In genomic region chr16:8459098-8459497, GRCm38 (mm10) we compare ENCODE assay signal across 9 mouse cellular contexts. TPM values are rescaled to one million over a fixed set of nuclear protein-coding genes. Genes with fewer than 3 reads are reported as not detected.
DNase-seq lines count a peak whose midpoint lies in the region; ATAC-seq and TF ChIP-seq lines count a peak whose summit lies in the region.
"Had no signal": no experiment of that assay in that cellular context is flagged by ENCODE, and none has a peak within 500 bp of the region (broad histone marks: within the 10 kb centered on the region; RNA-seq: fewer than 3 reads in every experiment).

No protein-coding gene starts in this region.

- peak; percentile 95 for TF ChIP-seq CTCF in G1E (IDR thresholded peaks at IDR 0.05; ENCODE audit: low read depth, low read length)
- TF ChIP-seq CTCF in cerebellum, adult 2 months (IDR thresholded peaks at IDR 0.05; ENCODE audit: borderline replicate concordance, insufficient read depth, low read depth, low read length) = peak; percentile 92
- TF ChIP-seq CTCF in midbrain, postnatal 0 days (IDR thresholded peaks at IDR 0.05) = peak; percentile 83
- peak; percentile 35; the same call in 1 of the 2 replicates for TF ChIP-seq CTCF in thymus, adult 2 months (IDR thresholded peaks at IDR 0.05; ENCODE audit: borderline replicate concordance, control insufficient read depth, extremely low read depth, insufficient read depth, low read length, poor library complexity)

- no peak overlapping the region for H3K4me2 ChIP-seq in intestine, embryonic 14.5 days (ENCODE audit: low read length)
- no peak overlapping the region for H3K4me2 ChIP-seq in intestine, embryonic 16.5 days (ENCODE audit: low read depth, low read length)
- H3K4me2 ChIP-seq in midbrain, postnatal 0 days (ENCODE audit: low read depth, low read length, poor library complexity, severe bottlenecking) = no peak overlapping the region

- no peaks in the 10 kb centered on the region for H3K9me3 ChIP-seq in intestine, embryonic 14.5 days (ENCODE audit: control insufficient read depth, low read length)
- H3K9me3 ChIP-seq in intestine, embryonic 16.5 days (ENCODE audit: control insufficient read depth, low read length) = no peaks in the 10 kb centered on the region
- H3K9me3 ChIP-seq in G1E (replicated peaks) = no peaks in the 10 kb centered on the region
- no peaks in the 10 kb centered on the region for H3K9me3 ChIP-seq in midbrain, postnatal 0 days (ENCODE audit: low read length)

- H3K27me3 ChIP-seq in intestine, embryonic 14.5 days (replicated peaks; ENCODE audit: control insufficient read depth, insufficient read depth, low read length) = 0 out of 2 replicates have a peak, but pooled peaks cover 4% of the 10 kb centered on the region
- no peaks in the 10 kb centered on the region for H3K27me3 ChIP-seq in intestine, embryonic 16.5 days (replicated peaks; ENCODE audit: control insufficient read depth, insufficient read depth, low read length)
- H3K27me3 ChIP-seq in G1E (ENCODE audit: insufficient read depth, low read length) = peaks cover 12% of the 10 kb centered on the region
- H3K27me3 ChIP-seq in cerebellum, adult 2 months (ENCODE audit: control insufficient read depth, insufficient read depth, low read length) = no peaks in the 10 kb centered on the region
- H3K27me3 ChIP-seq in midbrain, postnatal 0 days (ENCODE audit: insufficient read depth, low read length) = no peaks in the 10 kb centered on the region
- H3K27me3 ChIP-seq in thymus, adult 2 months (ENCODE audit: control insufficient read depth, insufficient read depth, low read length) = no peaks in the 10 kb centered on the region

- no peak overlapping the region for H3K4me3 ChIP-seq in intestine, embryonic 14.5 days (ENCODE audit: low read depth, low read length)
- no peak overlapping the region for H3K4me3 ChIP-seq in intestine, embryonic 16.5 days (ENCODE audit: low read length)
- no peak overlapping the region for H3K4me3 ChIP-seq in G1E (ENCODE audit: low read depth, low read length)
- H3K4me3 ChIP-seq in cerebellum, adult 2 months (replicated peaks; ENCODE audit: insufficient read depth, low read depth, low read length) = no peak overlapping the region
- no peak overlapping the region for H3K4me3 ChIP-seq in midbrain, postnatal 0 days (ENCODE audit: low read depth, low read length)
- no peak overlapping the region for H3K4me3 ChIP-seq in thymus, adult 2 months (ENCODE audit: control insufficient read depth, insufficient read depth, low read length)
- H3K4me3 ChIP-seq: erythroblast, embryonic 14.5 days had no signal

- WGBS in intestine, embryonic 14.5 days = 36% methylated on average over 6 of the region's 6 CpGs
- 24% methylated on average over 6 of the region's 6 CpGs for WGBS in intestine, embryonic 16.5 days
- 11% methylated on average over 6 of the region's 6 CpGs for WGBS in cerebellum, adult 2 months
- WGBS in midbrain, postnatal 0 days = 30% methylated on average over 6 of the region's 6 CpGs
- WGBS in thymus, adult 2 months = 26% methylated on average over 6 of the region's 6 CpGs

- H3K9ac ChIP-seq in intestine, embryonic 14.5 days (ENCODE audit: low read length) = no peak overlapping the region
- H3K9ac ChIP-seq in intestine, embryonic 16.5 days (ENCODE audit: low read depth, low read length) = no peak overlapping the region
- H3K9ac ChIP-seq in midbrain, postnatal 0 days (replicated peaks; ENCODE audit: low read length, poor library complexity, severe bottlenecking) = no peak overlapping the region

- no peak for TF ChIP-seq POLR2A in cerebellum, adult 2 months (IDR thresholded peaks at IDR 0.05; ENCODE audit: borderline replicate concordance, insufficient read depth, low read length)
- TF ChIP-seq POLR2A in thymus, adult 2 months (IDR thresholded peaks at IDR 0.05; ENCODE audit: control insufficient read depth, extremely low read depth, insufficient read depth, low read length, poor library complexity) = no peak

- intact Hi-C loops in gastrocnemius, postnatal 14 days (cut with DNase I; ENCODE audit: low total_unique reads) = no loop called here

- no peak overlapping the region for H3K27ac ChIP-seq in intestine, embryonic 14.5 days (ENCODE audit: low read depth)
- no peak overlapping the region for H3K27ac ChIP-seq in intestine, embryonic 16.5 days (ENCODE audit: low read length)
- no peak overlapping the region for H3K27ac ChIP-seq in cerebellum, adult 2 months (ENCODE audit: insufficient read depth, low read length)
- no peak overlapping the region for H3K27ac ChIP-seq in midbrain, postnatal 0 days (ENCODE audit: low read depth, low read length)
- H3K27ac ChIP-seq in thymus, adult 2 months (ENCODE audit: control insufficient read depth, insufficient read depth, low read length) = no peak overlapping the region

- peak; percentile 90 for DNase-seq in intestine, embryonic 14.5 days (ENCODE audit: low spot score)
- DNase-seq in G1E (ENCODE audit: low spot score) = peak; percentile 52
- DNase-seq in cerebellum, adult 2 months = peak; percentile 45 to 63
- peak; percentile 39 for DNase-seq in gastrocnemius, postnatal 14 days
- peak; percentile 43 to 73 for DNase-seq in layer of hippocampus, postnatal 25 days (ENCODE audit: extremely low spot score in 1 of 2, low spot score in 1 of 2)
- peak; percentile 65 for DNase-seq in midbrain, postnatal 0 days (ENCODE audit: low spot score)
- DNase-seq in thymus, adult 2 months = peak; percentile 72

- H3K4me1 ChIP-seq in intestine, embryonic 14.5 days (replicated peaks; ENCODE audit: control insufficient read depth, insufficient read depth, low read length) = no peaks in the 10 kb centered on the region
- no peaks in the 10 kb centered on the region for H3K4me1 ChIP-seq in intestine, embryonic 16.5 days (ENCODE audit: control insufficient read depth, insufficient read depth, low read length)
- peaks cover 5% of the 10 kb centered on the region; the same call in 1 of the 2 replicates for H3K4me1 ChIP-seq in G1E (ENCODE audit: insufficient read depth, low read depth, low read length)
- H3K4me1 ChIP-seq in cerebellum, adult 2 months (ENCODE audit: control insufficient read depth, insufficient read depth, low read length) = no peaks in the 10 kb centered on the region; the same call in 1 of the 2 replicates
- H3K4me1 ChIP-seq in midbrain, postnatal 0 days (ENCODE audit: insufficient read depth, low read length) = 0 out of 2 replicates have a peak, but pooled peaks cover 3% of the 10 kb centered on the region
- peaks cover 6% of the 10 kb centered on the region for H3K4me1 ChIP-seq in thymus, adult 2 months (replicated peaks; ENCODE audit: control insufficient read depth, insufficient read depth, low read length)

- ATAC-seq in intestine, embryonic 14.5 days (replicated peaks; ENCODE audit: low FRiP score, low TSS enrichment, low read depth) = no peak
- ATAC-seq in intestine, embryonic 16.5 days = no peak
- ATAC-seq in G1E (ENCODE audit: extremely low read depth, insufficient number of reproducible peaks, low FRiP score, poor library complexity, severe bottlenecking) = peak; percentile 68
- ATAC-seq in midbrain, postnatal 0 days (ENCODE audit: low FRiP score) = no peak

- no peaks in the 10 kb centered on the region for H3K36me3 ChIP-seq in intestine, embryonic 14.5 days (ENCODE audit: control insufficient read depth, insufficient read depth, low read length)
- no peaks in the 10 kb centered on the region for H3K36me3 ChIP-seq in intestine, embryonic 16.5 days (ENCODE audit: control insufficient read depth, insufficient read depth, low read length)
- H3K36me3 ChIP-seq in G1E (replicated peaks) = no peaks in the 10 kb centered on the region
- H3K36me3 ChIP-seq in midbrain, postnatal 0 days (ENCODE audit: insufficient read depth, low read length) = no peaks in the 10 kb centered on the region
- no peaks in the 10 kb centered on the region for H3K36me3 ChIP-seq in thymus, adult 2 months (ENCODE audit: control insufficient read depth, insufficient read depth, low read length)

RNA-seq across cellular contexts. Expression of gene Mettl22, which starts 11.5 kb away (rescaled TPM):
- 21.0 and 24.5 TPM in 2 replicates for polyA plus RNA-seq in intestine, embryonic 14.5 days (2014; fragmentation: Nextera tagmentation; extraction: Ambion mirVana)
- polyA plus RNA-seq in intestine, embryonic 16.5 days (2015; fragmentation: Nextera tagmentation; extraction: Ambion mirVana) = 13.8 and 15.0 TPM in 2 replicates
- total RNA-seq in G1E (2014; fragmentation: Nextera tagmentation) (44.5 and 50.3 TPM in 2 replicates), G1E (2017) (10.8 and 17.2 TPM in 2 replicates)
- polyA plus RNA-seq in G1E (2012) = 31.8 and 35.2 TPM in 2 replicates
- polyA plus RNA-seq in cerebellum, adult 2 months (2012; rRNA removed) = 73.8 and 76.6 TPM in 2 replicates
- 10 to 100 TPM; 61.1 to 67.3 TPM for total RNA-seq in gastrocnemius, postnatal 14 days (2021)
- 10 to 100 TPM; 22.1 to 26.5 TPM for total RNA-seq in layer of hippocampus, postnatal 25 days (2021)
- total RNA-seq in midbrain, postnatal 0 days (2014; rRNA removed) = 37.4 and 61.9 TPM in 2 replicates
- 80.0 and 88.7 TPM in 2 replicates for polyA plus RNA-seq in midbrain, postnatal 0 days (2015; fragmentation: Nextera tagmentation; extraction: Ambion mirVana)
- 27.9 and 28.3 TPM in 2 replicates for polyA plus RNA-seq in thymus, adult 2 months (2012; rRNA removed)

RNA-seq across cellular contexts. Expression of gene Tmem114, which starts 34.2 kb away (rescaled TPM):
- polyA plus RNA-seq in intestine, embryonic 14.5 days (2014; fragmentation: Nextera tagmentation; extraction: Ambion mirVana) = 0.12 TPM in 1 of 2 replicates, not detected in the other
- polyA plus RNA-seq in intestine, embryonic 16.5 days (2015; fragmentation: Nextera tagmentation; extraction: Ambion mirVana) = not detected in 2 replicates
- total RNA-seq in G1E (2014; fragmentation: Nextera tagmentation) = not detected in 2 replicates
- total RNA-seq in G1E (2017) = not detected in 2 replicates
- not detected in 2 replicates for polyA plus RNA-seq in G1E (2012)
- 1.5 and 1.8 TPM in 2 replicates for polyA plus RNA-seq in cerebellum, adult 2 months (2012; rRNA removed)
- total RNA-seq in gastrocnemius, postnatal 14 days (2021) = not detected
- 1 to 10 TPM; 7.1 to 8.0 TPM for total RNA-seq in layer of hippocampus, postnatal 25 days (2021)
- total RNA-seq in midbrain, postnatal 0 days (2014; rRNA removed) = 0.60 and 0.76 TPM in 2 replicates
- 1.4 and 1.6 TPM in 2 replicates for polyA plus RNA-seq in midbrain, postnatal 0 days (2015; fragmentation: Nextera tagmentation; extraction: Ambion mirVana)
- 0.09 TPM in 1 of 2 replicates, not detected in the other for polyA plus RNA-seq in thymus, adult 2 months (2012; rRNA removed)
- polyA plus RNA-seq: erythroblast, embryonic 14.5 days had no signal

RNA-seq across cellular contexts. Expression of gene Abat, which starts 54.1 kb away (rescaled TPM):
- 38.7 and 41.6 TPM in 2 replicates for polyA plus RNA-seq in intestine, embryonic 14.5 days (2014; fragmentation: Nextera tagmentation; extraction: Ambion mirVana)
- 80.0 and 89.5 TPM in 2 replicates for polyA plus RNA-seq in intestine, embryonic 16.5 days (2015; fragmentation: Nextera tagmentation; extraction: Ambion mirVana)
- total RNA-seq in G1E (2014; fragmentation: Nextera tagmentation) (not detected in 2 replicates), G1E (2017) (0.11 and 0.12 TPM in 2 replicates)
- not detected in 2 replicates for polyA plus RNA-seq in G1E (2012)
- polyA plus RNA-seq in cerebellum, adult 2 months (2012; rRNA removed) = 248 and 252 TPM in 2 replicates
- 1 to 10 TPM; 5.5 to 6.4 TPM for total RNA-seq in gastrocnemius, postnatal 14 days (2021)
- total RNA-seq in layer of hippocampus, postnatal 25 days (2021) = 100 to 1,000 TPM; 136 to 146 TPM
- total RNA-seq in midbrain, postnatal 0 days (2014; rRNA removed) = 117 and 137 TPM in 2 replicates
- polyA plus RNA-seq in midbrain, postnatal 0 days (2015; fragmentation: Nextera tagmentation; extraction: Ambion mirVana) = 89.4 and 92.7 TPM in 2 replicates
- polyA plus RNA-seq in thymus, adult 2 months (2012; rRNA removed) = 7.3 and 9.5 TPM in 2 replicates

Comparison
In these comparisons a context has a peak if more than half of its experiments do, and no peak if none do; other contexts are left out.
1. DNase-seq: peak in every context shown above with its lines; median percentile 90 in intestine, embryonic 14.5 days; 72 in thymus, adult 2 months; 65 in midbrain, postnatal 0 days; 58 in layer of hippocampus, postnatal 25 days; 54 in cerebellum, adult 2 months; 52 in G1E; 39 in gastrocnemius, postnatal 14 days.
2. CTCF ChIP-seq: peak in every context shown above with its lines; median percentile 95 in G1E; 92 in cerebellum, adult 2 months; 83 in midbrain, postnatal 0 days; 35 in thymus, adult 2 months.